Mouse (Mus musculus): ENCODE measurements around the gene Gan.

DNA sequence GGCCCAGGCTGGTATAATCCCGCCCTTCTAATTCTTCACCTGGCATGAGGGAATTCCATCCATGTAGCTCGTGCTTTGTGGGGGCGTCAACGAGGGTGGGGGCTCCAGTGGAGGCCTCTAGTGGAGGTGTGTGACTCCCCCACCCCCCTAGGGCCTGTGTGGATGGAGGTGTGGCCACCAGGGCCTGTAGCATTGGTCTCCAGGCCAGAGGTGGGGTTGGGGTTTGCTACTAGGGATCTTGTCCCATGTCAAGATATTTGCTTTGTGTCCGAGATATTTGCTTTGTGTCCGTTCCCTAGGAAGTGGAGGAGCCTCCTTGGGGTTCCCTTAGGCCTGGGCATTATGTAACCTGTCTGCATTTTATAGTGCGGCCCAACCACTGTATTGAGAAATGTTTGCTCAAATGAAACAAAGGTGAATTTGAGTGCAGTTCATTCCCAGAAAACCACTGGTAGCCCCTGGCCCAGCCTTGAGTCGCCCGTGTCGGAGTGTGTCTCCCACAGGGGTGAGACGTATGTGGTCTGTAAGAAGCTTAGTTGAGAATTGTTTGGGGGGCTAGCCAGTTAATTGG lies 101.6 kb downstream of the Gan start:
- TF ChIP-seq CTCF (IDR thresholded peaks at IDR 0.05) (peak; percentile 19), EP300 (IDR thresholded peaks at IDR 0.05) (peak; percentile 60)

Measured in lung, postnatal 0 days (tissue).